Mouse (Mus musculus) stomach, postnatal 0 days (tissue): ENCODE results near the gene Cacna1b.

Experiments used
- CTCF ChIP-seq: IDR thresholded peaks from 2 replicates; pipeline ENCODE4 v1.5.1; 2016; ENCODE audit warnings: antibody characterized with exemption, low read depth, mild to moderate bottlenecking, moderate library complexity
- EP300 ChIP-seq: optimal IDR thresholded peaks from 2 replicates; pipeline ENCODE3; 2016; ENCODE audit warnings: antibody characterized with exemption

GRCm38 (mm10) chr2:24690356-24690755, 72.6 kb downstream of the Cacna1b start:
- TF ChIP-seq EP300, result no peak
- TF ChIP-seq CTCF, result no peak
